In the genomic region with DNA sequence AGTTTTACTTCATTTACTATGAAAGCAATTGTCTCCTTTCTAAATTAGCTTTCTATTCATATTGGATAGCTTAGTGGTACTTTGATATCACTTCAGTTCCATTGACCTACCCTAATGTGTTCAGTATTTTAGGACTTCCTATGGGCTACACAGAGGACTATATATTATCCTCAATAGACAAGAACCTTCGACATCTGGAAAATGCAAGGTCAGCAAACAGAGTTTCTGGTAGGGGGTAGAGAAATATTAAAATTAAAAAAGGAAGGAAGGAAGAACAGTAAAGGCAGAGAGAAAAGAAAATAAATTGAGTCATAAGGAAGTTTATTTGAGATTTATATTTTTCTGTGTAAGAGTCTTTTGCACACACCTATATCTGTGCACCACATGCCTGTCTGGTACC, we compare ENCODE assay signal across 31 mouse cellular contexts.
"Had no signal": no experiment of that assay in that cellular context is flagged by ENCODE, and none has a peak within 500 bp of the region (broad histone marks: within the 10 kb centered on the region; RNA-seq: fewer than 3 reads in every experiment).

No protein-coding gene starts in this region.

- DNase-seq: left cerebral cortex, postnatal 4 days; liver; liver, embryonic 13.5 days; liver, postnatal 0 days; lung, adult 18-20 months; lung, adult 2 months; lung, embryonic 14.5 days; lung, postnatal 10 days; lung, postnatal 14 days; lung, postnatal 36 days; lung, postnatal 4 days; midbrain, embryonic 14.5 days had no signal

- ATAC-seq: liver, embryonic 12.5 days; liver, postnatal 0 days; lung, postnatal 0 days; midbrain, embryonic 13.5 days; midbrain, embryonic 15.5 days; midbrain, embryonic 16.5 days had no signal

- H3K4me1 ChIP-seq: limb, embryonic 10.5 days; limb, embryonic 12.5 days; limb, embryonic 13.5 days; limb, embryonic 15.5 days; liver, embryonic 12.5 days; liver, embryonic 13.5 days; liver, embryonic 15.5 days; lung, embryonic 15.5 days; megakaryocyte, embryonic 14.5 days; midbrain, embryonic 10.5 days; midbrain, embryonic 12.5 days; midbrain, embryonic 13.5 days; midbrain, embryonic 15.5 days; neural tube, embryonic 12.5 days had no signal

- H3K27me3 ChIP-seq: limb, embryonic 12.5 days; limb, embryonic 13.5 days; limb, embryonic 15.5 days; liver, embryonic 12.5 days; liver, embryonic 13.5 days; liver, embryonic 15.5 days; lung, embryonic 15.5 days; megakaryocyte, embryonic 14.5 days; midbrain, embryonic 12.5 days; midbrain, embryonic 13.5 days; midbrain, embryonic 15.5 days; neural tube, embryonic 12.5 days had no signal

- H3K4me3 ChIP-seq: limb, embryonic 10.5 days; limb, embryonic 12.5 days; limb, embryonic 13.5 days; limb, embryonic 15.5 days; liver, embryonic 12.5 days; liver, embryonic 13.5 days; liver, embryonic 15.5 days; lung, embryonic 15.5 days; megakaryocyte, embryonic 14.5 days; midbrain, embryonic 10.5 days; midbrain, embryonic 12.5 days; midbrain, embryonic 13.5 days; midbrain, embryonic 15.5 days; myocyte; neural tube, embryonic 12.5 days had no signal

- H3K9ac ChIP-seq: limb, embryonic 12.5 days; limb, embryonic 13.5 days; limb, embryonic 15.5 days; liver, embryonic 12.5 days; liver, embryonic 13.5 days; liver, embryonic 14.5 days; liver, embryonic 15.5 days; liver, postnatal 0 days; lung, embryonic 14.5 days; lung, embryonic 15.5 days; midbrain, embryonic 12.5 days; midbrain, embryonic 13.5 days; midbrain, embryonic 15.5 days; neural tube, embryonic 12.5 days had no signal

- H3K27ac ChIP-seq: limb, embryonic 10.5 days; limb, embryonic 12.5 days; limb, embryonic 13.5 days; limb, embryonic 15.5 days; liver, embryonic 12.5 days; liver, embryonic 13.5 days; liver, embryonic 14.5 days; liver, embryonic 15.5 days; lung, embryonic 15.5 days; macrophage; midbrain, embryonic 10.5 days; midbrain, embryonic 12.5 days; midbrain, embryonic 13.5 days; midbrain, embryonic 15.5 days; neural tube, embryonic 12.5 days had no signal

- H3K9me3 ChIP-seq: limb, embryonic 10.5 days; limb, embryonic 12.5 days; limb, embryonic 13.5 days; limb, embryonic 15.5 days; liver, embryonic 12.5 days; liver, embryonic 13.5 days; liver, embryonic 15.5 days; lung, embryonic 15.5 days; megakaryocyte, embryonic 14.5 days; midbrain, embryonic 10.5 days; midbrain, embryonic 12.5 days; midbrain, embryonic 13.5 days; midbrain, embryonic 15.5 days; neural tube, embryonic 12.5 days had no signal

- H3K36me3 ChIP-seq: limb, embryonic 10.5 days; limb, embryonic 12.5 days; limb, embryonic 13.5 days; limb, embryonic 15.5 days; liver, embryonic 12.5 days; liver, embryonic 13.5 days; liver, embryonic 15.5 days; lung, embryonic 15.5 days; midbrain, embryonic 10.5 days; midbrain, embryonic 12.5 days; midbrain, embryonic 13.5 days; midbrain, embryonic 15.5 days; neural tube, embryonic 12.5 days had no signal

- H3K4me2 ChIP-seq: limb, embryonic 12.5 days; limb, embryonic 13.5 days; limb, embryonic 15.5 days; liver, embryonic 12.5 days; liver, embryonic 13.5 days; liver, embryonic 15.5 days; lung, embryonic 14.5 days; lung, embryonic 15.5 days; midbrain, embryonic 11.5 days; midbrain, embryonic 12.5 days; midbrain, embryonic 13.5 days; midbrain, embryonic 15.5 days; neural tube, embryonic 12.5 days had no signal
